Mouse (Mus musculus) megakaryocyte, embryonic 14.5 days (primary cell): Measurements from ENCODE around the gene Dph1. TPM values are rescaled to one million over a fixed set of nuclear protein-coding genes. Genes with fewer than 3 reads are reported as not detected.
A peak's percentile ranks its signal among the peaks of the same experiment; 100 is the strongest.

ENCODE experiments used
- H3K27me3 ChIP-seq: replicated peaks from 2 replicates; pipeline ENCODE3; 2012; ENCODE audit warnings: inconsistent platforms
- H3K36me3 ChIP-seq: replicated peaks from 2 replicates; pipeline ENCODE3; 2012; ENCODE audit warnings: low read length, inconsistent platforms, mixed read lengths
- H3K4me1 ChIP-seq: 2 replicates; pipeline ENCODE4 v1.6.1; 2012; ENCODE audit warnings: inconsistent platforms
- H3K4me3 ChIP-seq: replicated peaks from 2 replicates; pipeline ENCODE3; 2012; ENCODE audit warnings: moderate library complexity, mild to moderate bottlenecking, inconsistent platforms
- H3K9me3 ChIP-seq: 2 replicates; pipeline ENCODE4 v1.6.1; 2012; ENCODE audit warnings: inconsistent platforms
- FLI1 ChIP-seq: IDR thresholded peaks from 2 replicates; pipeline ENCODE4 v1.6.1; 2012; ENCODE audit warnings: low read length, inconsistent platforms, mixed read lengths
- GATA1 ChIP-seq: IDR thresholded peaks from 3 replicates; pipeline ENCODE4 v1.6.1; 2012; ENCODE audit warnings: mixed read lengths, low read length, inconsistent platforms, borderline replicate concordance
- polyA plus RNA-seq: library from polyadenylated mRNA; stranded (reverse); fragments of >175 nt; gene quantifications from 2 replicates; pipeline ENCODE4 v1.2.3, GENCODE M21; 2012; ENCODE audit warnings: low replicate concordance; ENCODE audit not compliant: insufficient read depth

Dph1 gene
- polyA plus RNA-seq, 1 experiment, result 19.5 TPM

- TF ChIP-seq GATA1 (no peak), FLI1 (no peak)
- peaks cover 83% of the 10 kb centered on the region for H3K36me3 ChIP-seq
- no peaks in the 10 kb centered on the region for H3K27me3 ChIP-seq
- peaks cover 57% of the 10 kb centered on the region for H3K4me1 ChIP-seq
- no peak overlapping the region for H3K4me3 ChIP-seq
- H3K9me3 ChIP-seq, result no peaks in the 10 kb centered on the region
Observed at GRCm38 (mm10) chr11:75139122-75139963, 51.7 kb downstream of the Dph1 start.

GRCm38 (mm10) chr11:75136666-75137398, 54.2 kb downstream of the Dph1 start:
- Histone ChIP-seq H3K9me3 (no peaks in the 10 kb centered on the region), H3K36me3 (peaks cover 58% of the 10 kb centered on the region), H3K4me3 (no peak overlapping the region), H3K27me3 (no peaks in the 10 kb centered on the region), H3K4me1 (peaks cover 65% of the 10 kb centered on the region)
- TF ChIP-seq GATA1, result no peak
- TF ChIP-seq FLI1, result 0 out of 2 replicates have a peak, but pooled peaks have one; percentile 20

GRCm38 (mm10) chr11:75135358-75135757, 55.7 kb downstream of the Dph1 start:
- H3K27me3 ChIP-seq, result no peaks in the 10 kb centered on the region
- peaks cover 63% of the 10 kb centered on the region for H3K4me1 ChIP-seq
- TF ChIP-seq FLI1 (no peak), GATA1 (no peak)
- peaks cover 43% of the 10 kb centered on the region for H3K36me3 ChIP-seq
- no peak overlapping the region for H3K4me3 ChIP-seq
- H3K9me3 ChIP-seq, result no peaks in the 10 kb centered on the region

GRCm38 (mm10) chr11:75134485-75135068, 56.5 kb downstream of the Dph1 start:
- no peak for TF ChIP-seq GATA1
- no peak for TF ChIP-seq FLI1
- Histone ChIP-seq H3K4me3 (no peak overlapping the region), H3K36me3 (peaks cover 37% of the 10 kb centered on the region)

GRCm38 (mm10) chr11:75133951-75134350, 57.1 kb downstream of the Dph1 start:
- no peak for TF ChIP-seq FLI1
- no peak for TF ChIP-seq GATA1
- H3K27me3 ChIP-seq, result no peaks in the 10 kb centered on the region
- no peak overlapping the region for H3K4me3 ChIP-seq
- no peaks in the 10 kb centered on the region for H3K9me3 ChIP-seq
- peaks cover 31% of the 10 kb centered on the region for H3K36me3 ChIP-seq
- peaks cover 49% of the 10 kb centered on the region for H3K4me1 ChIP-seq

More at GRCm38 (mm10) chr11:75134485-75135068, 56.5 kb downstream of the Dph1 start:
- Histone ChIP-seq H3K9me3 (no peaks in the 10 kb centered on the region), H3K4me1 (peaks cover 56% of the 10 kb centered on the region), H3K27me3 (no peaks in the 10 kb centered on the region)

GRCm38 (mm10) chr11:75133391-75133790, 57.6 kb downstream of the Dph1 start:
- H3K4me3 ChIP-seq, result no peak overlapping the region
- no peaks in the 10 kb centered on the region for H3K9me3 ChIP-seq
- no peaks in the 10 kb centered on the region for H3K27me3 ChIP-seq
- TF ChIP-seq FLI1 (no peak), GATA1 (no peak)
- peaks cover 29% of the 10 kb centered on the region for H3K36me3 ChIP-seq
- peaks cover 44% of the 10 kb centered on the region for H3K4me1 ChIP-seq

GRCm38 (mm10) chr11:75132278-75132677, 58.8 kb downstream of the Dph1 start:
- Histone ChIP-seq H3K9me3 (no peaks in the 10 kb centered on the region), H3K4me1 (peaks cover 37% of the 10 kb centered on the region), H3K36me3 (peaks cover 23% of the 10 kb centered on the region), H3K4me3 (no peak overlapping the region), H3K27me3 (no peaks in the 10 kb centered on the region)
- TF ChIP-seq GATA1, result no peak
- TF ChIP-seq FLI1, result no peak

- Histone ChIP-seq H3K4me1 (peaks cover 27% of the 10 kb centered on the region), H3K9me3 (no peaks in the 10 kb centered on the region), H3K4me3 (no peak overlapping the region), H3K36me3 (peaks cover 18% of the 10 kb centered on the region), H3K27me3 (no peaks in the 10 kb centered on the region)
- TF ChIP-seq FLI1 (no peak), GATA1 (no peak)
Observed at GRCm38 (mm10) chr11:75131300-75131699, 59.7 kb downstream of the Dph1 start.

- peaks cover 21% of the 10 kb centered on the region for H3K4me1 ChIP-seq
- H3K9me3 ChIP-seq, result no peaks in the 10 kb centered on the region
- no peaks in the 10 kb centered on the region for H3K27me3 ChIP-seq
- TF ChIP-seq GATA1 (no peak), FLI1 (no peak)
- no peak overlapping the region for H3K4me3 ChIP-seq
- peaks cover 8% of the 10 kb centered on the region for H3K36me3 ChIP-seq
Observed at GRCm38 (mm10) chr11:75129481-75129880, 61.6 kb downstream of the Dph1 start.

Other genes starting within 250 kb of the Dph1 start
- gene Hic1, start 21.7 kb downstream of the Dph1 start, polyA plus RNA-seq, result 0.41 TPM in 1 of 2 replicates, not detected in the other
- 1.1 and 4.0 TPM in 2 replicates for gene Ovca2, start 12.4 kb downstream of the Dph1 start, polyA plus RNA-seq
- gene Rtn4rl1, start 2.5 kb upstream of the Dph1 start, polyA plus RNA-seq, result 0.29 TPM in 1 of 2 replicates, not detected in the other
- 10.0 and 11.0 TPM in 2 replicates for gene Rpa1, start 157.1 kb upstream of the Dph1 start, polyA plus RNA-seq
- gene Smyd4, start 157.2 kb upstream of the Dph1 start, polyA plus RNA-seq, result 0.43 and 1.8 TPM in 2 replicates
- gene Serpinf1, start 231.5 kb upstream of the Dph1 start, polyA plus RNA-seq, result 2.5 TPM in 1 of 2 replicates, not detected in the other
- gene Serpinf2, start 248.3 kb upstream of the Dph1 start, polyA plus RNA-seq, result not detected in 2 replicates